Mouse (Mus musculus): Measurements from ENCODE around the gene Dscaml1.

DNA sequence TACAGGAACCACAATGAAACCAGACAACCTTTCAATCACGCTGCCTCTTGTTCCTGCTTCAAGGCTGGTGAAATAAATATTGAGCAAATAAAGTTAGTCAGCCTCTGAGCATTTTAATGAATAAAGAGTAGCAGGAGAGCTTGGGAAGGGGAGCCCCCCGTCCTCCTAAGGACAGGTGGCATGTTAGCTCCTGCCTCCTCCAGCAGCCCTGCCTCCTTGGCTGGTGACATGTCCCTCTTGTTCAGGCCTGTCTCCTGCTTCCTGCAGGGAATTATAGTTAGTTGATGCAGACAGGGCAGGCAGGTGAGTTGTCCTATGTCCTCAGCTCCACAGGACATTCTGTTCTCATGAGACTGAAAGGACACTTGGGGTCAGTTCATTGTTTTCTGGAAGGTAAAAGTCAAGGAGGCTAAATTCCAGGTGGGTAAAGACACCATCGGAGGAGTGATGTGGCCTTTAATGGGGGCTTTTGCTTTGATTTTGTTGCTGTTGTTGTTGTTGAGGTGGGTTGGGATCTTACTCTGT is 73.7 kb downstream of the Dscaml1 start:
- TF ChIP-seq CTCF (IDR thresholded peaks at IDR 0.05; ENCODE audit: borderline replicate concordance, control insufficient read depth, extremely low read depth, insufficient read depth, low read length, poor library complexity) (no peak), POLR2A (IDR thresholded peaks at IDR 0.05; ENCODE audit: control insufficient read depth, extremely low read depth, insufficient read depth, low read length, poor library complexity) (no peak)

Measured in thymus, adult 2 months (tissue).